Mouse (Mus musculus) hindbrain, embryonic 16.5 days (tissue): ENCODE measurements around the gene Mpp6. TPM values are rescaled to one million over a fixed set of nuclear protein-coding genes. Genes with fewer than 3 reads are reported as not detected.

Experiments
- ATAC-seq: fragments of 200-750 bp; cut with Nextera tagmentation; 2 replicates; pipeline ENCODE4 v1.8.0; 2017; ENCODE audit warnings: moderate TSS enrichment, moderate library complexity
- H3K27ac ChIP-seq: fragments of 300-500 bp; sonication (generic); 2 replicates; pipeline ENCODE4 v1.5.1; 2014; ENCODE audit warnings: low read depth, mild to moderate bottlenecking, control low read depth, low read length, moderate library complexity
- H3K27me3 ChIP-seq: fragments of 300-500 bp; sonication (generic); replicated peaks from 2 replicates; pipeline ENCODE4 v1.6.1; 2014; ENCODE audit warnings: low read length; ENCODE audit not compliant: control insufficient read depth, insufficient read depth
- H3K36me3 ChIP-seq: fragments of 300-500 bp; sonication (generic); 2 replicates; pipeline ENCODE4 v1.6.1; 2014; ENCODE audit warnings: mild to moderate bottlenecking, low read length, moderate library complexity, mixed read lengths; ENCODE audit not compliant: control insufficient read depth, insufficient read depth
- H3K4me1 ChIP-seq: fragments of 300-500 bp; sonication (generic); 2 replicates; pipeline ENCODE4 v1.6.1; 2014; ENCODE audit warnings: low read depth, low read length; ENCODE audit not compliant: control insufficient read depth, insufficient read depth
- H3K4me2 ChIP-seq: fragments of 300-500 bp; sonication (generic); 2 replicates; pipeline ENCODE4 v1.6.1; 2014; ENCODE audit warnings: mild to moderate bottlenecking, low read length, control low read depth, moderate library complexity
- H3K4me3 ChIP-seq: fragments of 300-500 bp; sonication (generic); 2 replicates; pipeline ENCODE4 v1.5.1; 2014; ENCODE audit warnings: mild to moderate bottlenecking, low read length, control low read depth, moderate library complexity
- H3K9ac ChIP-seq: fragments of 300-500 bp; sonication (generic); 2 replicates; pipeline ENCODE4 v1.6.1; 2014; ENCODE audit warnings: low read depth, mild to moderate bottlenecking, control low read depth, low read length, moderate library complexity
- H3K9me3 ChIP-seq: fragments of 300-500 bp; sonication (generic); 2 replicates; pipeline ENCODE4 v1.6.1; 2014; ENCODE audit warnings: mild to moderate bottlenecking, low read length, moderate library complexity; ENCODE audit not compliant: control insufficient read depth
- WGBS: fragments of 180-500 bp; shearing (Covaris S2); extraction: QIAGEN DNeasy Blood & Tissue Kit; methylation state at CpG from one replicate; pipeline ENCODE4 v1.1.7; 2014; 5-methylcytosine and 5-hydroxymethylcytosine counted together
- polyA plus RNA-seq: library from polyadenylated mRNA; unstranded; fragments of >200 nt; fragmentation: Nextera tagmentation; extraction: Ambion mirVana; gene quantifications from 2 replicates; pipeline ENCODE4 v1.2.1, GENCODE M21; 2015

Mpp6 gene
- 51.5 and 59.2 TPM in 2 replicates for polyA plus RNA-seq

DNA sequence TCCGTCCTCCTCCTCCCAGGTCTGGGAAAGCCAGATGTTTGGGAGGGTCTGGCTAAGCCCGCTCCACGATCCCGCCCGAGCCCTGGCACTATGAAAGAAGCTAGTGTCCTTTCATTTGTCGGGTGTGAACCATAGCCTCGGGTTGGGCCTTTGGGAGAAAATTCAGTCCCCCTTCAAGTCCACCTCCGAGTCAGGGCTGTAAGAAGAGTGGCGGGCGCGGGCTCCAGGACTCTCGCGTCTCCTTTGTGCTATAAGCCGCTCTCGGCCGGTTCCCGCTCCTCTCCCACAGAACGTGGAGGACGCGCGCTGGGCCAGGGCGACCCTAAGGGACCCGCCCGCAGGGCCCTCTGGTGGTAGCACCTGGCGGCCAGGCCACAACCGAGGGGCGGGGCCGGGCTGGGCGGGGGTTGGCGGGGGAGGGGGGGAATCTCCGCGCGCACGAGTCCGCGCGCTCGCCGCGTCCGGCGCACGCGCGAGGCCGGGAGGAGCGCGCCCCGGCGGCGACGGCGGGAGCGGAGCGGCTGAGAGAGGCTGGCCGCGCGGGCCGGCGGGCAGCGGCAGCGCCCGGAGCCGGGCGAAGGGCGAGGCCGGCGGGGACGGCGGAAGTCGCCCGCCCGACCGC, at the start of gene Mpp6:
Gene Mpp6, plus strand, starts transcription at position 485 of the 622 bp plus-strand sequence.
- H3K9me3 ChIP-seq = no peaks in the 10 kb centered on the region
- H3K27me3 ChIP-seq = no peaks in the 10 kb centered on the region
- no peaks in the 10 kb centered on the region for H3K36me3 ChIP-seq
- WGBS = under 1% methylated on average over 45 of the region's 74 CpGs
- H3K27ac ChIP-seq = peak within 1 kb of the TSS; percentile 80
- peak within 1 kb of the TSS; percentile 92 for H3K4me2 ChIP-seq
- peaks cover 9% of the 10 kb centered on the region for H3K4me1 ChIP-seq
- ATAC-seq = peak; percentile 92
- peak within 1 kb of the TSS; percentile 71 for H3K4me3 ChIP-seq
- peak within 1 kb of the TSS; percentile 91 for H3K9ac ChIP-seq

DNA sequence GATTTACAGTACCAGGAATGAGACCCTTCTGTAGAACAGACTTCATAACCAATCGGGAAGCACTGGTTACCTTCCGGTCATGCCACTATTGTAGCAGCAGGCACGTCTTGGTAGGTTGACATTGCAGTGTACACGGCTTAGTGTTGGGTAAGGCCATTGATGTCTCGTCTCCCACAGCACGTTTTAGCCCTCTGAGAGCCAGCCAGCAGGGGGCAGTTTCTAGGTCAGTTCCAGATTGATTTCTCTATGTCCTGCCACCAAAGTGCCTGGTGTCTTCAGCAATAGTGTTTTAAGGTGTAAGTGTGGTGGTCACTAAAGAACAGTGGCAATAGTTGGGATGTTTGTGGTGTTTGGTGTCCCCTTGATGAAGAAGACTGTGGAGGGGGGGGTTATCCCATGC, 43.9 kb upstream of the Mpp6 start:
- H3K9ac ChIP-seq = no peak overlapping the region
- no peak overlapping the region for H3K4me2 ChIP-seq
- ATAC-seq = no peak

DNA sequence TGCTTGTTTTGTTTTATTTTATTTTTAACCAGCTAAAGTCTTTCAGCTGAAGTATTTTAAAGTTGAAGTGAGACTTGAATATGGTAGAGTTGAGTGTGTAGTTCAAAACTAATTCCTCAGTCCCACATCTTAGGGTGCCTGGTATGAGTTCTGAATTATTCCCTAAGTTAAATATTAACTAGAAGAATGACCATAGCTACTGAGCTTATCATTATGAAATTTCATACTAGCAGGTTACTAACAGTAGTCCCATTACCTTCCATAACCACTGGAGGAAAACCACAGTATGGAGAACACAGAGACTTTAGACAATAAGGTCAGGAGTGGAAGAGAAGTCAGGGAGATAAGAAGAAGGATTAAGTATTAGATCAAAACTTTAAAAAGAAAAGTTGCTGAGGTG, 41.6 kb upstream of the Mpp6 start:
- no peak for ATAC-seq
- Histone ChIP-seq H3K27me3 (no peaks in the 10 kb centered on the region), H3K9ac (no peak overlapping the region), H3K4me2 (no peak overlapping the region), H3K27ac (no peak overlapping the region), H3K4me1 (no peaks in the 10 kb centered on the region), H3K9me3 (no peaks in the 10 kb centered on the region), H3K4me3 (no peak overlapping the region), H3K36me3 (no peaks in the 10 kb centered on the region)

More for the DNA sequence above, 43.9 kb upstream of the Mpp6 start:
- Histone ChIP-seq H3K27ac (no peak overlapping the region), H3K4me1 (no peaks in the 10 kb centered on the region), H3K9me3 (no peaks in the 10 kb centered on the region), H3K4me3 (no peak overlapping the region), H3K27me3 (no peaks in the 10 kb centered on the region), H3K36me3 (no peaks in the 10 kb centered on the region)
- 88% methylated on average over 6 of the region's 6 CpGs for WGBS

DNA sequence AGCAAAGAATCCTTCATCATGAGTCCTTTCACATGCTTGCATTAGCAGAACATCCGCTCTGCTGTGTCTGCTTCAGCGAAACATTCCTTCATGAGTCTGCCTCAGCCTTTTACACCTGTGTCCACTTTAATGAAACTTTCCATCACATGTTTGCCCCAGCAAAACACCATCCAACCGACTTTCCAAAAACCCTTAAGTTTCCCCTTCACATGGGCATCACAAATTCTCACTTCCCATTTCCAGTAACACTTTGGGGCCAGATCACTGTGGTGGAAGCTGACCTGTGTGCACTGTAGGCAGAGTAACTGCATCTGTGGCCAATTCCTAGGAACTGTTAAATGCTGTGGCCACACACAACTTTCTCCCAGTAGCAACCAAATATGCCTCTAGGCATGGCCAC, 34.8 kb upstream of the Mpp6 start:
- 88% methylated on average over 3 of the region's 3 CpGs for WGBS
- Histone ChIP-seq H3K4me3 (no peak overlapping the region), H3K4me2 (no peak overlapping the region)

DNA sequence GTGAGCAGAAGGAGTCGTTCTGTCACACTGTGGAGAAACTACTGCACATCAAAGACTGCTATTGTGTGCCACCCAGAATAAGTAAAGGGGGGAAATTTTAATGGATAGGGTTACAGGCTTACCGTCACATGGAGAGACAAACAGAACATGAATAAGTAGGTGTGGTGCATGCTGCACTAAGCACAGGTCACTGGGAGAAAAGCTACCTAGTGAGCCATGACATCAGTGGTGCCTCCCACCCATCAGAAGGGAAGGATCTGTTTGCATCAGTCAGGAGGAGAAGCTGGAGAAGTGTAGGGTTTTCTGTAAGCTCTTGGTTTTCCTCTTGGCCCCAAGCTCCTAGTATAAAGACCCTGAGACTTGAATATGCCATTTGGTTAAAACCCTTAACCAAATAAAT, 33.6 kb upstream of the Mpp6 start:
- H3K36me3 ChIP-seq = no peaks in the 10 kb centered on the region
- H3K27ac ChIP-seq = no peak overlapping the region
- H3K4me3 ChIP-seq = no peak overlapping the region
- no peak for ATAC-seq
- no peak overlapping the region for H3K4me2 ChIP-seq
- WGBS = 69% methylated on average over 2 of the region's 2 CpGs
- no peaks in the 10 kb centered on the region for H3K9me3 ChIP-seq
- no peak overlapping the region for H3K9ac ChIP-seq
- no peaks in the 10 kb centered on the region for H3K4me1 ChIP-seq
- H3K27me3 ChIP-seq = no peaks in the 10 kb centered on the region

More for the DNA sequence above, 34.8 kb upstream of the Mpp6 start:
- Histone ChIP-seq H3K9me3 (no peaks in the 10 kb centered on the region), H3K4me1 (no peaks in the 10 kb centered on the region), H3K27ac (no peak overlapping the region), H3K36me3 (no peaks in the 10 kb centered on the region), H3K27me3 (no peaks in the 10 kb centered on the region), H3K9ac (no peak overlapping the region)
- ATAC-seq = no peak

DNA sequence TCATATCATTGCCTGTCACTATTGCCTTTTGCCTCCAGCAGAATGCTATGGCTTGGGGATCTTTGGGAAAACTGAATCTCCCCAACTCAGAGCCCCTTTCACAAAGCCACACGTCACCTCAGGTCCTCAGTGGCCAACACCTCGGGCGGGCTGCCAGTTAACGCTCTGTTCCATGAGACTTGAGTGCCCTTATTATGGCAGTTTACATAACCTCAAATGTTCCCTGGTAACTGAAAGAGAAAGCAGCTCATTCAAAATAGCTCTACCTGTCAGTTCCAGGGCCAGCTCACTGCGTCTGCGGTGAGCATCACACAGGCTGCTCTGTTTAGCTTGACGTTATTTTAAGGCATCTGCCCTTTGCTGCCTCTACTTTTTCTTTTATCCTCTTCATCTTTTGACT, 29.6 kb upstream of the Mpp6 start:
- Histone ChIP-seq H3K4me1 (no peaks in the 10 kb centered on the region), H3K9me3 (no peaks in the 10 kb centered on the region), H3K4me3 (no peak overlapping the region), H3K27ac (no peak overlapping the region), H3K36me3 (no peaks in the 10 kb centered on the region), H3K27me3 (no peaks in the 10 kb centered on the region), H3K4me2 (no peak overlapping the region), H3K9ac (no peak overlapping the region)
- WGBS = 75% methylated on average over 7 of the region's 7 CpGs
- ATAC-seq = no peak

DNA sequence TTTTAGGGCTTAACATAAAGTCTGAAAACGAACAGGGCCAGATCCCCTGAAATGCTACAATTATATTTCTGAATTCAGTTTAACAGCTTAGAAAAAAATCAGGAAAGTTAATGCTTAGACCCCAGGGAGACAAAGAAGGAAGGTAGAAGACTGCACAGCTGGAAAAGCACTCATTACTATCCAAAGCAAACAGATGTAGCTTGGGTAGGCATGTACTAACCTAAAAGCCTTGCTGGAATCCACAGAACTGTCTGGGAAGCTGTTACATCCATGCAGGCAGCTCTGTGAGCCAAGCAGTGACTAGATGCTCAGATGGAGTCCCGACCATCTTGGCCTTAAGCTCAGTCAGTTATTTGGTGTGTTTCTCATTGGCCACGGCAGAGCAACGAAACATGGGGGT, 24.8 kb upstream of the Mpp6 start:
- Histone ChIP-seq H3K36me3 (no peaks in the 10 kb centered on the region), H3K9ac (no peak overlapping the region), H3K4me1 (no peaks in the 10 kb centered on the region), H3K4me2 (no peak overlapping the region), H3K27ac (no peak overlapping the region), H3K4me3 (no peak overlapping the region), H3K27me3 (no peaks in the 10 kb centered on the region), H3K9me3 (no peaks in the 10 kb centered on the region)
- 83% methylated on average over 4 of the region's 4 CpGs for WGBS
- ATAC-seq = no peak

DNA sequence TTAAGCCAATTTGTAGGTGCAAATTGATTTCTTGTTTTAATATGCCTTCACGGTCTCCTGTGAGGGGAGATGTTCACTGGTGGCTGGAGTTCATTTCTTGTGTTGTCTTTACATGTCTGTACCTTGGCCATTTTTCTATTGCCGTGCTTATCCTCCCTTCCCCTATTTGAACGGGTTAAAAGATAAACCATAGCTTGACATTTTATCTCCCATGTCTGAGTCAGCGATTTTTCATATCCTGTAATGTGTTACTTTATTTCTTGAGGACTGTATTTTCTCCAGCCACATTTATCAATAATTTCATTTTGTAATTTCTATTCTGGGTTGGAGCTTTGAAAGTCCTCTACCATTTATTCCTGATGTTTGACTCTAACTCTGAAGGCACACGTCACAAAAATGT, 20.7 kb upstream of the Mpp6 start:
- no peaks in the 10 kb centered on the region for H3K27me3 ChIP-seq
- no peak for ATAC-seq

DNA sequence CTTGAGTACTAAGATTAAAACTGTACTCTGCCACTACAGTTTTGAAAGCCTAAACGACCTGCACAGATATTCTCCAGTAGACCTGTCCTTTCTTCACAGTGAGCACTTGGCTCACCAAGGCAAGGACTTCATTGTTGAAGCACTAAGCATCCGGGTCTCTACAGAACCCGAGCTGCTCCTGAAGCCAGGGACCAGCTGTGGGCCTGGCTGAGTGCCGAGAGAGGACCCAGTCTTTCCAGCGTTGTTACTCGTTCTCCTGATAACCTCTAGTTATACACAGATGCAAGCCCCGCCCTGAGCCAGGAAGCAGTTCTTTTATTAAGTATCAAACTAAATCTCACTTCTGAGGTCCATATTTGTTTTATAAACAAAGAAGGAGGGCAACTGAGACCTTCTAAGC, 19.8 kb upstream of the Mpp6 start:
- Histone ChIP-seq H3K4me1 (no peaks in the 10 kb centered on the region), H3K27me3 (no peaks in the 10 kb centered on the region), H3K4me2 (no peak overlapping the region), H3K9me3 (no peaks in the 10 kb centered on the region), H3K27ac (no peak overlapping the region), H3K36me3 (no peaks in the 10 kb centered on the region), H3K4me3 (no peak overlapping the region), H3K9ac (no peak overlapping the region)
- ATAC-seq = no peak
- 82% methylated on average over 7 of the region's 7 CpGs for WGBS

More for the DNA sequence above, 20.7 kb upstream of the Mpp6 start:
- Histone ChIP-seq H3K4me1 (no peaks in the 10 kb centered on the region), H3K36me3 (no peaks in the 10 kb centered on the region), H3K9ac (no peak overlapping the region), H3K4me2 (no peak overlapping the region), H3K27ac (no peak overlapping the region), H3K4me3 (no peak overlapping the region), H3K9me3 (no peaks in the 10 kb centered on the region)
- WGBS = 88% methylated on average over 5 of the region's 5 CpGs
